In the genomic region with DNA sequence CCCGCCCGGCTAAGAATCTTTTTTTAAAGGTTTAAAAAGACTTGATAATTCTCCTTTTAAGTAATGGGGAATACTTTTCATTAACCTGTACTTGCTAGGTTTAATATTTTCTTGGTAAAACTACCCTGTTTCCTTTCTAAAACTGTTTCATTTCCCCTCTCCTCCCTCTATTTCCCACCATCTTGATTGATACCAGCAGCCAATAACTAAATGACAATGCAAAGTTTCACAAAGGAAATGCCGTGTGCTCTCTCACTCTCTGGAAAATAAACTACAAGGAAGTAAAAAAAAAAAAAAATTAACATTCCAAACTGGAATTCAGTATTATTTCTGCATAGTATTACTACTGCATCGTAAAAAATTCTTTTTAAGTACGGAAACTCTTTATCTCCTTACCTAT, we compare ENCODE assay signal across 8 mouse cellular contexts. TPM values are rescaled to one million over a fixed set of nuclear protein-coding genes. Genes with fewer than 3 reads are reported as not detected.
DNase-seq lines count a peak whose midpoint lies in the region; ATAC-seq and TF ChIP-seq lines count a peak whose summit lies in the region.

No protein-coding gene starts in this region.

- 52% methylated on average over 5 of the region's 5 CpGs for WGBS in heart, embryonic 15.5 days
- WGBS in hindbrain, embryonic 11.5 days: 63% methylated on average over 5 of the region's 5 CpGs

- H3K4me3 ChIP-seq in heart, embryonic 15.5 days: peak overlapping the region; percentile 54
- peak overlapping the region; percentile 89 to 95 for H3K4me3 ChIP-seq in MEL (ENCODE audit: control insufficient read depth in 1 of 2, insufficient read depth in 1 of 2, low read depth in 2 of 2, low read length in 2 of 2)
- peak overlapping the region; percentile 36; the same call in 1 of the 2 replicates for H3K4me3 ChIP-seq in hindbrain, embryonic 11.5 days (ENCODE audit: low read depth, low read length)

- no peaks in the 10 kb centered on the region for H3K27me3 ChIP-seq in heart, embryonic 15.5 days
- no peaks in the 10 kb centered on the region for H3K27me3 ChIP-seq in MEL (ENCODE audit: control insufficient read depth in 1 of 2, insufficient read depth in 2 of 2, low read length in 2 of 2)
- H3K27me3 ChIP-seq in hindbrain, embryonic 11.5 days (ENCODE audit: control insufficient read depth, insufficient read depth, low read length): no peaks in the 10 kb centered on the region

- no peaks in the 10 kb centered on the region for H3K4me1 ChIP-seq in heart, embryonic 15.5 days (replicated peaks)
- peaks cover 2 to 5% of the 10 kb centered on the region in 2 experiments; a peak in 2 of 4 replicates for H3K4me1 ChIP-seq in MEL (ENCODE audit: control insufficient read depth in 1 of 2, insufficient read depth in 2 of 2, low read length in 2 of 2)
- no peaks in the 10 kb centered on the region for H3K4me1 ChIP-seq in hindbrain, embryonic 11.5 days (replicated peaks; ENCODE audit: control insufficient read depth, insufficient read depth, low read length)

- TF ChIP-seq EP300 in MEL (IDR thresholded peaks at IDR 0.05; ENCODE audit: low read depth in 1 of 2, low read length in 2 of 2): no peak

- no peak for TF ChIP-seq POLR2A in MEL (IDR thresholded peaks at IDR 0.05; ENCODE audit: control insufficient read depth in 1 of 2, insufficient read depth in 1 of 2, low read depth in 1 of 2, low read length in 2 of 2, poor library complexity in 1 of 2)

- no peak overlapping the region for H3K27ac ChIP-seq in heart, embryonic 15.5 days
- H3K27ac ChIP-seq in MEL (ENCODE audit: control insufficient read depth, low read depth, low read length): peak overlapping the region; percentile 98
- H3K27ac ChIP-seq in hindbrain, embryonic 11.5 days (ENCODE audit: low read depth, low read length): no peak overlapping the region

- no peaks in the 10 kb centered on the region for H3K9me3 ChIP-seq in heart, embryonic 15.5 days (replicated peaks)
- H3K9me3 ChIP-seq in MEL (replicated peaks; ENCODE audit: insufficient read depth, low read length): no peaks in the 10 kb centered on the region
- no peaks in the 10 kb centered on the region for H3K9me3 ChIP-seq in hindbrain, embryonic 11.5 days (ENCODE audit: control insufficient read depth, low read length)

- TF ChIP-seq CTCF in MEL (IDR thresholded peaks at IDR 0.05 in 2 of 3, conservative IDR thresholded peaks at IDR 0.05 in 1 of 3; ENCODE audit: control insufficient read depth in 1 of 3, insufficient read depth in 1 of 3, low read depth in 2 of 3, low read length in 3 of 3, poor library complexity in 1 of 3, severe bottlenecking in 1 of 3): no peak

- no peak overlapping the region for H3K9ac ChIP-seq in heart, embryonic 15.5 days
- H3K9ac ChIP-seq in MEL (ENCODE audit: control insufficient read depth, low read depth, low read length, poor library complexity, severe bottlenecking): peak overlapping the region; percentile 93
- no peak overlapping the region for H3K9ac ChIP-seq in hindbrain, embryonic 11.5 days (ENCODE audit: low read depth, low read length)

- no peak for TF ChIP-seq RAD21 in MEL (IDR thresholded peaks at IDR 0.05; ENCODE audit: low read depth, low read length)

- intact Hi-C loops in heart, postnatal 25 days (cut with DNase I): no loop called here
- intact Hi-C loops in left cerebral cortex, postnatal 36 days (cut with DNase I): no loop called here
- intact Hi-C loops in left cerebral cortex, postnatal 25 days (cut with DNase I): no loop called here

- H3K79me2 ChIP-seq in MEL (ENCODE audit: control insufficient read depth, insufficient read depth, low read length, poor library complexity): peaks cover 21% of the 10 kb centered on the region

- ATAC-seq in heart, embryonic 15.5 days (replicated peaks; ENCODE audit: insufficient number of reproducible peaks, insufficient read depth, low FRiP score, low read depth): no peak
- ATAC-seq in hindbrain, embryonic 11.5 days (ENCODE audit: low FRiP score): no peak
- ATAC-seq in megakaryocyte progenitor cell, adult 5-6 weeks (replicated peaks; ENCODE audit: poor library complexity): peak; percentile 45; the same call in 1 of the 2 replicates

- H3K4me2 ChIP-seq in heart, embryonic 15.5 days: peak overlapping the region; percentile 41; the same call in 1 of the 2 replicates
- H3K4me2 ChIP-seq in hindbrain, embryonic 11.5 days (replicated peaks; ENCODE audit: low read depth, low read length): peak overlapping the region; percentile 21; the same call in 1 of the 2 replicates

- no peaks in the 10 kb centered on the region for H3K36me3 ChIP-seq in heart, embryonic 15.5 days
- peaks cover 7 to 17% of the 10 kb centered on the region in 2 experiments; a peak in 3 of 4 replicates for H3K36me3 ChIP-seq in MEL (ENCODE audit: control insufficient read depth in 1 of 2, insufficient read depth in 2 of 2, low read length in 2 of 2)
- no peaks in the 10 kb centered on the region for H3K36me3 ChIP-seq in hindbrain, embryonic 11.5 days (ENCODE audit: control insufficient read depth, insufficient read depth, low read length)

- DNase-seq in heart, postnatal 25 days (ENCODE audit: low spot score): no peak
- peak; percentile 61 for DNase-seq in MEL (ENCODE audit: low read depth, low spot score)
- DNase-seq in hindbrain, embryonic 11.5 days (ENCODE audit: low spot score): no peak
- no peak for DNase-seq in left cerebral cortex, postnatal 36 days (ENCODE audit: low spot score in 2 of 2)
- DNase-seq in embryo, embryonic 11 days: no peak
- DNase-seq in left cerebral cortex, postnatal 25 days (ENCODE audit: low spot score in 2 of 2): no peak

TF ChIP-seq in MEL, 35 proteins besides CTCF, POLR2A, EP300 and RAD21:
- no peak for TF ChIP-seq USF2 (IDR thresholded peaks at IDR 0.05; ENCODE audit: borderline replicate concordance in 1 of 2, insufficient read depth in 1 of 2, low read depth in 1 of 2, low read length in 2 of 2)
- TF ChIP-seq NELFE (IDR thresholded peaks at IDR 0.05; ENCODE audit: low read depth, low read length): no peak
- TF ChIP-seq ZNF384 (IDR thresholded peaks at IDR 0.05; ENCODE audit: low read depth, low read length): no peak
- TF ChIP-seq UBTF (IDR thresholded peaks at IDR 0.05; ENCODE audit: borderline replicate concordance, insufficient read depth, low read depth, low read length): no peak
- TF ChIP-seq ETS1 (IDR thresholded peaks at IDR 0.05; ENCODE audit: low read depth, low read length): no peak
- TF ChIP-seq TCF12 (IDR thresholded peaks at IDR 0.05; ENCODE audit: low read depth, low read length): no peak
- TF ChIP-seq TBP (IDR thresholded peaks at IDR 0.05; ENCODE audit: low read depth, low read length): no peak
- TF ChIP-seq USF1 (IDR thresholded peaks at IDR 0.05; ENCODE audit: low read depth, low read length): no peak
- no peak for TF ChIP-seq ELF1 (IDR thresholded peaks at IDR 0.05; ENCODE audit: low read depth, low read length)
- no peak for TF ChIP-seq CHD1 (IDR thresholded peaks at IDR 0.05; ENCODE audit: low read depth, low read length)
- TF ChIP-seq CHD2 (IDR thresholded peaks at IDR 0.05; ENCODE audit: low read length): no peak
- no peak for TF ChIP-seq JUND (IDR thresholded peaks at IDR 0.05; ENCODE audit: low read depth, low read length)
- no peak for TF ChIP-seq MAX (IDR thresholded peaks at IDR 0.05; ENCODE audit: low read length)

RNA-seq across cellular contexts. Expression of a gene that starts 1.1 kb away (rescaled TPM):
- 6.3 and 8.0 TPM in 2 replicates for polyA plus RNA-seq in heart, embryonic 15.5 days (2015; fragmentation: Nextera tagmentation; extraction: Ambion mirVana)
- total RNA-seq in heart, postnatal 25 days (2021): 10 to 100 TPM in 1 of 2 experiments, not detected in 1; 20.0 TPM
- total RNA-seq in MEL (2012; rRNA removed): 21.4 and 24.4 TPM in 2 replicates
- polyA plus RNA-seq in MEL (2012; ENCODE audit: insufficient read depth in 1 of 2, insufficient read length in 2 of 2, low read depth in 1 of 2, low replicate concordance in 2 of 2, missing spikeins in 1 of 2): 100 to 1,000 TPM in 1 of 2 experiments, 1 to 10 TPM in 1; 7.4 to 115 TPM
- 10.6 and 16.1 TPM in 2 replicates for polyA plus RNA-seq in hindbrain, embryonic 11.5 days (2014; fragmentation: Nextera tagmentation; extraction: Ambion mirVana)
- 25.6 and 33.0 TPM in 2 replicates for total RNA-seq in megakaryocyte progenitor cell, adult 5-6 weeks (2015)
- total RNA-seq in megakaryocyte progenitor cell, adult 5-6 weeks (2017): 23.7 and 36.5 TPM in 2 replicates
- 10 to 100 TPM in 1 of 2 experiments, not detected in 1; 31.1 TPM for total RNA-seq in left cerebral cortex, postnatal 36 days (2021)
- 10 to 100 TPM in 1 of 2 experiments, not detected in 1; 26.2 TPM for total RNA-seq in left cerebral cortex, postnatal 25 days (2021)

RNA-seq across cellular contexts. Expression of a gene that starts 42.0 kb away (rescaled TPM):
- polyA plus RNA-seq in heart, embryonic 15.5 days (2015; fragmentation: Nextera tagmentation; extraction: Ambion mirVana): 15.9 and 16.8 TPM in 2 replicates
- 10 to 100 TPM in 1 of 2 experiments, not detected in 1; 56.7 TPM for total RNA-seq in heart, postnatal 25 days (2021)
- 44.2 and 48.5 TPM in 2 replicates for total RNA-seq in MEL (2012; rRNA removed)
- polyA plus RNA-seq in MEL (2012; ENCODE audit: insufficient read depth in 1 of 2, insufficient read length in 2 of 2, low read depth in 1 of 2, low replicate concordance in 2 of 2, missing spikeins in 1 of 2): 10 to 100 TPM in 1 of 2 experiments, not detected in 1; 26.6 TPM
- polyA plus RNA-seq in hindbrain, embryonic 11.5 days (2014; fragmentation: Nextera tagmentation; extraction: Ambion mirVana): 12.4 and 19.6 TPM in 2 replicates
- 35.9 and 40.2 TPM in 2 replicates for total RNA-seq in megakaryocyte progenitor cell, adult 5-6 weeks (2015)
- 54.0 and 64.3 TPM in 2 replicates for total RNA-seq in megakaryocyte progenitor cell, adult 5-6 weeks (2017)
- 10 to 100 TPM in 1 of 2 experiments, not detected in 1; 47.3 TPM for total RNA-seq in left cerebral cortex, postnatal 36 days (2021)
- 10 to 100 TPM in 1 of 2 experiments, not detected in 1; 52.1 TPM for total RNA-seq in left cerebral cortex, postnatal 25 days (2021)

Comparison
In these comparisons a context has a peak if more than half of its experiments do, and no peak if none do; other contexts are left out.
1. H3K4me3 ChIP-seq: peak in every context shown above with its lines; median percentile 92 in MEL; 54 in heart, embryonic 15.5 days; 36 in hindbrain, embryonic 11.5 days.